Mouse (Mus musculus): ENCODE data around the gene Exog. TPM values are rescaled to one million over a fixed set of nuclear protein-coding genes. Genes with fewer than 3 reads are reported as not detected.

Exog gene
- polyA plus RNA-seq, 1 experiment from 2014 or later = 23.2 TPM

- no peak for DNase-seq (ENCODE audit: low spot score)
- Histone ChIP-seq H3K4me2 (ENCODE audit: low read length) (no peak overlapping the region), H3K9me3 (ENCODE audit: control insufficient read depth, low read length) (no peaks in the 10 kb centered on the region), H3K36me3 (ENCODE audit: control insufficient read depth, insufficient read depth, low read length) (no peaks in the 10 kb centered on the region), H3K27ac (ENCODE audit: low read depth) (no peak overlapping the region), H3K4me3 (ENCODE audit: low read depth, low read length) (no peak overlapping the region), H3K4me1 (replicated peaks; ENCODE audit: control insufficient read depth, insufficient read depth, low read length) (no peaks in the 10 kb centered on the region), H3K9ac (ENCODE audit: low read length) (no peak overlapping the region), H3K27me3 (replicated peaks; ENCODE audit: control insufficient read depth, insufficient read depth, low read length) (no peaks in the 10 kb centered on the region)
- ATAC-seq (replicated peaks; ENCODE audit: low FRiP score, low TSS enrichment, low read depth) = no peak
- WGBS = 46% methylated on average over 23 of the region's 23 CpGs
Observed at GRCm38 (mm10) chr9:119483554-119484353, 39.0 kb downstream of the Exog start.

- 48% methylated on average over 9 of the region's 9 CpGs for WGBS
- Histone ChIP-seq H3K27ac (ENCODE audit: low read depth) (no peak overlapping the region), H3K4me3 (ENCODE audit: low read depth, low read length) (no peak overlapping the region), H3K9me3 (ENCODE audit: control insufficient read depth, low read length) (no peaks in the 10 kb centered on the region), H3K36me3 (ENCODE audit: control insufficient read depth, insufficient read depth, low read length) (no peaks in the 10 kb centered on the region), H3K4me2 (ENCODE audit: low read length) (no peak overlapping the region), H3K9ac (ENCODE audit: low read length) (no peak overlapping the region), H3K27me3 (replicated peaks; ENCODE audit: control insufficient read depth, insufficient read depth, low read length) (no peaks in the 10 kb centered on the region), H3K4me1 (replicated peaks; ENCODE audit: control insufficient read depth, insufficient read depth, low read length) (no peaks in the 10 kb centered on the region)
- ATAC-seq (replicated peaks; ENCODE audit: low FRiP score, low TSS enrichment, low read depth) = no peak
- DNase-seq (ENCODE audit: low spot score) = no peak
Observed at GRCm38 (mm10) chr9:119484420-119484819, 39.7 kb downstream of the Exog start.

- 83% methylated on average over 13 of the region's 13 CpGs for WGBS
- no peak overlapping the region for H3K27ac ChIP-seq (ENCODE audit: low read depth)
- no peaks in the 10 kb centered on the region for H3K4me1 ChIP-seq (replicated peaks; ENCODE audit: control insufficient read depth, insufficient read depth, low read length)
- no peak overlapping the region for H3K4me2 ChIP-seq (ENCODE audit: low read length)
- ATAC-seq (replicated peaks; ENCODE audit: low FRiP score, low TSS enrichment, low read depth) (no peak), DNase-seq (ENCODE audit: low spot score) (no peak)
- H3K9ac ChIP-seq (ENCODE audit: low read length) = no peak overlapping the region
- no peaks in the 10 kb centered on the region for H3K9me3 ChIP-seq (ENCODE audit: control insufficient read depth, low read length)
- H3K36me3 ChIP-seq (ENCODE audit: control insufficient read depth, insufficient read depth, low read length) = no peaks in the 10 kb centered on the region
- no peaks in the 10 kb centered on the region for H3K27me3 ChIP-seq (replicated peaks; ENCODE audit: control insufficient read depth, insufficient read depth, low read length)
- H3K4me3 ChIP-seq (ENCODE audit: low read depth, low read length) = no peak overlapping the region
Observed at GRCm38 (mm10) chr9:119484868-119485267, 40.1 kb downstream of the Exog start.

- no peaks in the 10 kb centered on the region for H3K9me3 ChIP-seq (ENCODE audit: control insufficient read depth, low read length)
- ATAC-seq (replicated peaks; ENCODE audit: low FRiP score, low TSS enrichment, low read depth) (no peak), DNase-seq (ENCODE audit: low spot score) (no peak)
- no peak overlapping the region for H3K4me2 ChIP-seq (ENCODE audit: low read length)
- H3K9ac ChIP-seq (ENCODE audit: low read length) = no peak overlapping the region
- H3K27ac ChIP-seq (ENCODE audit: low read depth) = no peak overlapping the region; the same call in 1 of the 2 replicates
- WGBS = 88% methylated on average over 9 of the region's 9 CpGs
- no peak overlapping the region for H3K4me3 ChIP-seq (ENCODE audit: low read depth, low read length)
- H3K27me3 ChIP-seq (replicated peaks; ENCODE audit: control insufficient read depth, insufficient read depth, low read length) = no peaks in the 10 kb centered on the region
- H3K4me1 ChIP-seq (replicated peaks; ENCODE audit: control insufficient read depth, insufficient read depth, low read length) = peaks cover 5% of the 10 kb centered on the region; the same call in 1 of the 2 replicates
- H3K36me3 ChIP-seq (ENCODE audit: control insufficient read depth, insufficient read depth, low read length) = no peaks in the 10 kb centered on the region
Observed at GRCm38 (mm10) chr9:119496354-119496753, 51.6 kb downstream of the Exog start.

- no peak overlapping the region for H3K4me2 ChIP-seq (ENCODE audit: low read length)
- WGBS = 38% methylated on average over 5 of the region's 5 CpGs
- H3K4me1 ChIP-seq (replicated peaks; ENCODE audit: control insufficient read depth, insufficient read depth, low read length) = peaks cover 5% of the 10 kb centered on the region; the same call in 1 of the 2 replicates
- no peaks in the 10 kb centered on the region for H3K27me3 ChIP-seq (replicated peaks; ENCODE audit: control insufficient read depth, insufficient read depth, low read length)
- DNase-seq (ENCODE audit: low spot score) (no peak), ATAC-seq (replicated peaks; ENCODE audit: low FRiP score, low TSS enrichment, low read depth) (no peak)
- no peak overlapping the region for H3K4me3 ChIP-seq (ENCODE audit: low read depth, low read length)
- H3K9ac ChIP-seq (ENCODE audit: low read length) = no peak overlapping the region
- no peaks in the 10 kb centered on the region for H3K36me3 ChIP-seq (ENCODE audit: control insufficient read depth, insufficient read depth, low read length)
- no peaks in the 10 kb centered on the region for H3K9me3 ChIP-seq (ENCODE audit: control insufficient read depth, low read length)
- no peak overlapping the region for H3K27ac ChIP-seq (ENCODE audit: low read depth)
Observed at GRCm38 (mm10) chr9:119496960-119497359, 52.2 kb downstream of the Exog start.

- ATAC-seq (replicated peaks; ENCODE audit: low FRiP score, low TSS enrichment, low read depth) = no peak
- DNase-seq (ENCODE audit: low spot score) = no peak
- Histone ChIP-seq H3K36me3 (ENCODE audit: control insufficient read depth, insufficient read depth, low read length) (no peaks in the 10 kb centered on the region), H3K27me3 (replicated peaks; ENCODE audit: control insufficient read depth, insufficient read depth, low read length) (no peaks in the 10 kb centered on the region), H3K4me2 (ENCODE audit: low read length) (no peak overlapping the region), H3K4me3 (ENCODE audit: low read depth, low read length) (no peak overlapping the region), H3K9me3 (ENCODE audit: control insufficient read depth, low read length) (no peaks in the 10 kb centered on the region), H3K27ac (ENCODE audit: low read depth) (no peak overlapping the region), H3K4me1 (replicated peaks; ENCODE audit: control insufficient read depth, insufficient read depth, low read length) (peaks cover 5% of the 10 kb centered on the region; the same call in 1 of the 2 replicates), H3K9ac (ENCODE audit: low read length) (no peak overlapping the region)
- WGBS = 89% methylated on average over 15 of the region's 15 CpGs
Observed at GRCm38 (mm10) chr9:119497546-119498246, 53.0 kb downstream of the Exog start.

- Histone ChIP-seq H3K4me2 (ENCODE audit: low read length) (no peak overlapping the region), H3K9me3 (ENCODE audit: control insufficient read depth, low read length) (no peaks in the 10 kb centered on the region), H3K9ac (ENCODE audit: low read length) (no peak overlapping the region), H3K27me3 (replicated peaks; ENCODE audit: control insufficient read depth, insufficient read depth, low read length) (no peaks in the 10 kb centered on the region), H3K27ac (ENCODE audit: low read depth) (no peak overlapping the region), H3K36me3 (ENCODE audit: control insufficient read depth, insufficient read depth, low read length) (no peaks in the 10 kb centered on the region), H3K4me1 (replicated peaks; ENCODE audit: control insufficient read depth, insufficient read depth, low read length) (peaks cover 5% of the 10 kb centered on the region; the same call in 1 of the 2 replicates), H3K4me3 (ENCODE audit: low read depth, low read length) (no peak overlapping the region)
- no peak for ATAC-seq (replicated peaks; ENCODE audit: low FRiP score, low TSS enrichment, low read depth)
- DNase-seq (ENCODE audit: low spot score) = no peak
- 91% methylated on average over 9 of the region's 9 CpGs for WGBS
Observed at GRCm38 (mm10) chr9:119498247-119498607, 53.5 kb downstream of the Exog start.

- H3K36me3 ChIP-seq (ENCODE audit: control insufficient read depth, insufficient read depth, low read length) = no peaks in the 10 kb centered on the region
- ATAC-seq (replicated peaks; ENCODE audit: low FRiP score, low TSS enrichment, low read depth) = no peak
- H3K4me1 ChIP-seq (replicated peaks; ENCODE audit: control insufficient read depth, insufficient read depth, low read length) = peaks cover 5% of the 10 kb centered on the region; the same call in 1 of the 2 replicates
- no peak overlapping the region for H3K27ac ChIP-seq (ENCODE audit: low read depth)
- no peaks in the 10 kb centered on the region for H3K27me3 ChIP-seq (replicated peaks; ENCODE audit: control insufficient read depth, insufficient read depth, low read length)
- no peaks in the 10 kb centered on the region for H3K9me3 ChIP-seq (ENCODE audit: control insufficient read depth, low read length)
- H3K4me3 ChIP-seq (ENCODE audit: low read depth, low read length) = no peak overlapping the region
- no peak overlapping the region for H3K9ac ChIP-seq (ENCODE audit: low read length)
- 70% methylated on average over 7 of the region's 7 CpGs for WGBS
- no peak overlapping the region for H3K4me2 ChIP-seq (ENCODE audit: low read length)
- DNase-seq (ENCODE audit: low spot score) = no peak
Observed at GRCm38 (mm10) chr9:119498885-119499284, 54.1 kb downstream of the Exog start.

Data from intestine, embryonic 14.5 days (tissue).